7 mouse cellular contexts compared by ENCODE assay signal in genomic region chr9:37347988-37348642, GRCm38 (mm10). TPM values are rescaled to one million over a fixed set of nuclear protein-coding genes. Genes with fewer than 3 reads are reported as not detected.
DNase-seq lines count a peak whose midpoint lies in the region; ATAC-seq lines count a peak whose summit lies in the region.

Gene Ccdc15 (minus strand): TSS chr9:37348432.

- under 1% methylated on average over 41 of the region's 41 CpGs for WGBS in intestine, embryonic 16.5 days
- under 1% methylated on average over 41 of the region's 41 CpGs for WGBS in midbrain, embryonic 11.5 days

- H3K9me3 ChIP-seq in intestine, embryonic 16.5 days (ENCODE audit: control insufficient read depth, low read length) = no peaks in the 10 kb centered on the region
- H3K9me3 ChIP-seq in midbrain, embryonic 11.5 days (ENCODE audit: control insufficient read depth, low read length) = no peaks in the 10 kb centered on the region

- ATAC-seq in intestine, embryonic 16.5 days = peak; percentile 99
- peak; percentile 99 for ATAC-seq in midbrain, embryonic 11.5 days (ENCODE audit: low FRiP score)

- intact Hi-C loops in left cerebral cortex, postnatal 36 days (cut with DNase I) = no loop called here

- peak within 1 kb of the TSS; percentile 84 for H3K4me2 ChIP-seq in intestine, embryonic 16.5 days (ENCODE audit: low read depth, low read length)
- peak within 1 kb of the TSS; percentile 85 for H3K4me2 ChIP-seq in midbrain, embryonic 11.5 days

- H3K4me3 ChIP-seq in intestine, embryonic 16.5 days (ENCODE audit: low read length) = peak within 1 kb of the TSS; percentile 75
- H3K4me3 ChIP-seq in midbrain, embryonic 11.5 days (ENCODE audit: low read depth, low read length) = peak within 1 kb of the TSS; percentile 72

- no peaks in the 10 kb centered on the region for H3K36me3 ChIP-seq in intestine, embryonic 16.5 days (ENCODE audit: control insufficient read depth, insufficient read depth, low read length)
- no peaks in the 10 kb centered on the region for H3K36me3 ChIP-seq in midbrain, embryonic 11.5 days (ENCODE audit: control insufficient read depth, insufficient read depth, low read length)

- peak; percentile 97 for DNase-seq in adrenal gland, adult 8-10 months
- peak; percentile 97 for DNase-seq in embryo, embryonic 9.5 days (ENCODE audit: extremely low spot score)
- DNase-seq in gastrocnemius, postnatal 4 days (ENCODE audit: low spot score in 2 of 2) = peak; percentile 95 to 97
- DNase-seq in left cerebral cortex, postnatal 36 days (ENCODE audit: low spot score in 2 of 2) = peak; percentile 97
- peak; percentile 100 for DNase-seq in midbrain, embryonic 11.5 days (ENCODE audit: low spot score, missing footprints)
- peak; percentile 93 for DNase-seq in skeletal muscle tissue, adult 2 months (ENCODE audit: low read depth, low spot score)

- H3K27me3 ChIP-seq in intestine, embryonic 16.5 days (replicated peaks; ENCODE audit: control insufficient read depth, insufficient read depth, low read length) = no peaks in the 10 kb centered on the region
- no peaks in the 10 kb centered on the region for H3K27me3 ChIP-seq in midbrain, embryonic 11.5 days (ENCODE audit: control insufficient read depth, insufficient read depth, low read length)

- peak within 1 kb of the TSS; percentile 88 for H3K9ac ChIP-seq in intestine, embryonic 16.5 days (ENCODE audit: low read depth, low read length)
- peak within 1 kb of the TSS; percentile 85 for H3K9ac ChIP-seq in midbrain, embryonic 11.5 days (ENCODE audit: low read length)

- H3K4me1 ChIP-seq in intestine, embryonic 16.5 days (ENCODE audit: control insufficient read depth, insufficient read depth, low read length) = peaks cover 5% of the 10 kb centered on the region; the same call in 1 of the 2 replicates
- H3K4me1 ChIP-seq in midbrain, embryonic 11.5 days (ENCODE audit: control insufficient read depth, insufficient read depth, low read length) = peaks cover 12% of the 10 kb centered on the region

- peak within 1 kb of the TSS; percentile 92 for H3K27ac ChIP-seq in intestine, embryonic 16.5 days (ENCODE audit: low read length)
- peak within 1 kb of the TSS; percentile 80 for H3K27ac ChIP-seq in midbrain, embryonic 11.5 days (ENCODE audit: low read depth, low read length)

RNA-seq across cellular contexts. Expression of gene Ccdc15, which starts in this region (rescaled TPM):
- total RNA-seq in adrenal gland, adult 8-10 months (2022) = 1 to 10 TPM; 2.8 to 5.3 (median 3.9) TPM
- 1 to 10 TPM; 3.7 to 4.2 TPM for total RNA-seq in gastrocnemius, postnatal 4 days (2021)
- polyA plus RNA-seq in intestine, embryonic 16.5 days (2015; fragmentation: Nextera tagmentation; extraction: Ambion mirVana) = 3.8 and 4.3 TPM in 2 replicates
- 1 to 10 TPM; 1.5 to 3.1 TPM for total RNA-seq in left cerebral cortex, postnatal 36 days (2021)
- 8.8 and 9.3 TPM in 2 replicates for polyA plus RNA-seq in midbrain, embryonic 11.5 days (2014; fragmentation: Nextera tagmentation; extraction: Ambion mirVana)

Comparison
In these comparisons a context has a peak if more than half of its experiments do, and no peak if none do; other contexts are left out.
1. Peak in every context shown above with its lines: DNase-seq, ATAC-seq, H3K4me3 ChIP-seq and H3K27ac ChIP-seq.